ENCODE assay signal across 8 mouse cellular contexts in the genomic region with DNA sequence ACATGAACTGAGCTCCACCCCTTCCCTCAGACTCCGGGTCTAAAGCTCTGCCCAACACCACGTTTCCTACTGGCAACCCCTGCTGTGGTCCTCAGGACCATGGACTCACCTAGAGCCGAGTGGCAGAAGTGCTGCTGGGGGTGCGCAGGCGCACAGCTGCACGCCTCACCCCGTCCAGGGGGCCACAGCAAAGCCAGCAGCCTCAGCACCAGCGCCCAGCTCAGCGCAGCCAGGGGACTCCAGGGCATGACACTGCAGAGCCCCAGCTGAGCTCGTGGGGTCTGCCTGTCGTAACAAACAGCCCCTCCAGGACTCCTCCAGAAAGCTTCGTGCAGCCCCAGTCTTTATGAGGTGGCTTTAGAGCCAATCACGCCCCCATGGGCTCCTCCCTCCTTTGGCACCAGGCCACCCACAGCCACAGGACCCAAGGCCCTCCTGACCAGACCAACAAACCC. TPM values are rescaled to one million over a fixed set of nuclear protein-coding genes. Genes with fewer than 3 reads are reported as not detected.
DNase-seq lines count a peak whose midpoint lies in the region; ATAC-seq lines count a peak whose summit lies in the region.

No protein-coding gene starts in this region.

- no peaks in the 10 kb centered on the region for H3K27me3 ChIP-seq in lung, embryonic 15.5 days
- peaks cover 9% of the 10 kb centered on the region for H3K27me3 ChIP-seq in embryonic facial prominence, embryonic 13.5 days
- peaks cover 100% of the 10 kb centered on the region for H3K27me3 ChIP-seq in heart, embryonic 10.5 days (ENCODE audit: insufficient read depth, poor library complexity, severe bottlenecking)
- H3K27me3 ChIP-seq in limb, embryonic 10.5 days (ENCODE audit: low read depth, poor library complexity, severe bottlenecking) = peaks cover 11% of the 10 kb centered on the region; the same call in 1 of the 2 replicates
- H3K27me3 ChIP-seq in neural tube, embryonic 13.5 days = no peaks in the 10 kb centered on the region

- peak overlapping the region; percentile 59 for H3K4me2 ChIP-seq in lung, embryonic 15.5 days
- H3K4me2 ChIP-seq in embryonic facial prominence, embryonic 13.5 days = peak overlapping the region; percentile 58
- H3K4me2 ChIP-seq in neural tube, embryonic 13.5 days = peak overlapping the region; percentile 49

- no peak overlapping the region for H3K27ac ChIP-seq in lung, embryonic 15.5 days
- no peak overlapping the region for H3K27ac ChIP-seq in embryonic facial prominence, embryonic 13.5 days
- no peak overlapping the region for H3K27ac ChIP-seq in heart, embryonic 10.5 days
- no peak overlapping the region for H3K27ac ChIP-seq in limb, embryonic 10.5 days
- peak overlapping the region; percentile 76 for H3K27ac ChIP-seq in neural tube, embryonic 13.5 days (replicated peaks)

- no peaks in the 10 kb centered on the region for H3K36me3 ChIP-seq in lung, embryonic 15.5 days
- H3K36me3 ChIP-seq in embryonic facial prominence, embryonic 13.5 days = no peaks in the 10 kb centered on the region
- no peaks in the 10 kb centered on the region for H3K36me3 ChIP-seq in heart, embryonic 10.5 days
- H3K36me3 ChIP-seq in limb, embryonic 10.5 days = no peaks in the 10 kb centered on the region
- H3K36me3 ChIP-seq in neural tube, embryonic 13.5 days = no peaks in the 10 kb centered on the region

- peaks cover 14% of the 10 kb centered on the region for H3K4me1 ChIP-seq in lung, embryonic 15.5 days
- peaks cover 10% of the 10 kb centered on the region for H3K4me1 ChIP-seq in embryonic facial prominence, embryonic 13.5 days
- H3K4me1 ChIP-seq in heart, embryonic 10.5 days = peaks cover 15% of the 10 kb centered on the region
- H3K4me1 ChIP-seq in limb, embryonic 10.5 days = peaks cover 12% of the 10 kb centered on the region
- peaks cover 13% of the 10 kb centered on the region for H3K4me1 ChIP-seq in neural tube, embryonic 13.5 days (replicated peaks)

- WGBS in lung, embryonic 15.5 days = 7% methylated on average over 13 of the region's 13 CpGs
- WGBS in embryonic facial prominence, embryonic 13.5 days = 6% methylated on average over 13 of the region's 13 CpGs
- 4% methylated on average over 13 of the region's 13 CpGs for WGBS in heart, embryonic 10.5 days
- WGBS in limb, embryonic 10.5 days = 3% methylated on average over 13 of the region's 13 CpGs
- 2% methylated on average over 13 of the region's 13 CpGs for WGBS in neural tube, embryonic 13.5 days

- H3K9ac ChIP-seq in lung, embryonic 15.5 days = peak overlapping the region; percentile 22; the same call in 1 of the 2 replicates
- H3K9ac ChIP-seq in embryonic facial prominence, embryonic 13.5 days = peak overlapping the region; percentile 54; the same call in 1 of the 2 replicates
- H3K9ac ChIP-seq in neural tube, embryonic 13.5 days = 0 out of 2 replicates have a peak overlapping the region, but pooled peaks have one; percentile 60

- H3K9me3 ChIP-seq in lung, embryonic 15.5 days = no peaks in the 10 kb centered on the region
- no peaks in the 10 kb centered on the region for H3K9me3 ChIP-seq in embryonic facial prominence, embryonic 13.5 days
- H3K9me3 ChIP-seq in heart, embryonic 10.5 days = no peaks in the 10 kb centered on the region
- no peaks in the 10 kb centered on the region for H3K9me3 ChIP-seq in limb, embryonic 10.5 days (replicated peaks)
- no peaks in the 10 kb centered on the region for H3K9me3 ChIP-seq in neural tube, embryonic 13.5 days

- no peak for DNase-seq in lung, postnatal 36 days
- DNase-seq in heart, embryonic 10.5 days (ENCODE audit: low spot score) = no peak
- peak; percentile 39 for DNase-seq in limb, embryonic 10.5 days (ENCODE audit: low spot score)
- DNase-seq in MN1 (ENCODE audit: low spot score) = no peak
- DNase-seq in layer of hippocampus, postnatal 36 days = no peak

- ATAC-seq in lung, embryonic 15.5 days (ENCODE audit: borderline replicate concordance, extremely low read depth, low FRiP score, low TSS enrichment) = peak; percentile 14; the same call in 1 of the 2 replicates
- no peak for ATAC-seq in embryonic facial prominence, embryonic 13.5 days (ENCODE audit: insufficient number of reproducible peaks, insufficient read depth, low FRiP score, low TSS enrichment, low read depth)
- ATAC-seq in neural tube, embryonic 13.5 days (ENCODE audit: low read depth) = peak; percentile 80

- H3K4me3 ChIP-seq in lung, embryonic 15.5 days = peak overlapping the region; percentile 8; the same call in 1 of the 2 replicates
- H3K4me3 ChIP-seq in embryonic facial prominence, embryonic 13.5 days = peak overlapping the region; percentile 20
- H3K4me3 ChIP-seq in heart, embryonic 10.5 days = peak overlapping the region; percentile 34
- H3K4me3 ChIP-seq in limb, embryonic 10.5 days = peak overlapping the region; percentile 36
- peak overlapping the region; percentile 16 for H3K4me3 ChIP-seq in neural tube, embryonic 13.5 days

RNA-seq across cellular contexts. Expression of a gene that starts 0.4 kb away (rescaled TPM):
- 2.4 and 2.7 TPM in 2 replicates for polyA plus RNA-seq in lung, embryonic 15.5 days (2015; fragmentation: Nextera tagmentation; extraction: Ambion mirVana)
- polyA plus RNA-seq in embryonic facial prominence, embryonic 13.5 days (2015; fragmentation: Nextera tagmentation; extraction: Ambion mirVana) = 0.20 and 0.37 TPM in 2 replicates
- polyA plus RNA-seq in heart, embryonic 10.5 days (2016; fragmentation: Nextera tagmentation; extraction: Ambion mirVana) = 0.09 and 0.10 TPM in 2 replicates
- polyA plus RNA-seq in limb, embryonic 10.5 days (2016; fragmentation: Nextera tagmentation; extraction: Ambion mirVana) = 0.15 TPM in 1 of 2 replicates, not detected in the other
- 7.0 and 9.1 TPM in 2 replicates for polyA plus RNA-seq in neural tube, embryonic 13.5 days (2015; fragmentation: Nextera tagmentation; extraction: Ambion mirVana)
- 10 to 100 TPM; 23.3 to 25.9 TPM for total RNA-seq in layer of hippocampus, postnatal 36 days (2021)

RNA-seq across cellular contexts. Expression of a gene that starts 24.4 kb away (rescaled TPM):
- polyA plus RNA-seq in lung, embryonic 15.5 days (2015; fragmentation: Nextera tagmentation; extraction: Ambion mirVana) = not detected in 2 replicates
- not detected in 2 replicates for polyA plus RNA-seq in embryonic facial prominence, embryonic 13.5 days (2015; fragmentation: Nextera tagmentation; extraction: Ambion mirVana)
- polyA plus RNA-seq in heart, embryonic 10.5 days (2016; fragmentation: Nextera tagmentation; extraction: Ambion mirVana) = not detected in 2 replicates
- polyA plus RNA-seq in limb, embryonic 10.5 days (2016; fragmentation: Nextera tagmentation; extraction: Ambion mirVana) = not detected in 2 replicates
- not detected in 2 replicates for polyA plus RNA-seq in neural tube, embryonic 13.5 days (2015; fragmentation: Nextera tagmentation; extraction: Ambion mirVana)
- total RNA-seq in layer of hippocampus, postnatal 36 days (2021) = not detected
